Mouse (Mus musculus) cerebellum, adult 2 months (tissue): ENCODE measurements around the gene Gm10024. TPM values are rescaled to one million over a fixed set of nuclear protein-coding genes. Genes with fewer than 3 reads are reported as not detected.
"Not testable (repeated sequence)": the region's sequence is repeated elsewhere in the genome, so short reads cannot be mapped to it uniquely, and the experiment has no call there.

ENCODE experiments used
- DNase-seq, 2 experiments: peaks; one replicate each; pipeline ENCODE4 v3.0.0; 2021
- H3K27ac ChIP-seq: fragments of 200-500 bp; 2 replicates; pipeline ENCODE4 v1.5.1; 2012; ENCODE audit warnings: low read length, control low read depth, inconsistent platforms; ENCODE audit not compliant: insufficient read depth
- H3K27me3 ChIP-seq: fragments of 200-500 bp; 2 replicates; pipeline ENCODE4 v1.6.1; 2012; ENCODE audit warnings: inconsistent platforms, mild to moderate bottlenecking, low read length, moderate library complexity; ENCODE audit not compliant: control insufficient read depth, insufficient read depth
- H3K4me1 ChIP-seq: fragments of 200-500 bp; 2 replicates; pipeline ENCODE4 v1.6.1; 2011; ENCODE audit warnings: low read length; ENCODE audit not compliant: control insufficient read depth, insufficient read depth
- H3K4me3 ChIP-seq: fragments of 200-500 bp; replicated peaks from 2 replicates; pipeline ENCODE3; 2011; ENCODE audit warnings: mild to moderate bottlenecking, low read depth, low read length, control low read depth; ENCODE audit not compliant: insufficient read depth
- CTCF ChIP-seq: fragments of 200-500 bp; IDR thresholded peaks from 2 replicates; pipeline ENCODE4 v1.5.1; 2011; ENCODE audit warnings: low read depth, mild to moderate bottlenecking, control low read depth, low read length, moderate library complexity, borderline replicate concordance; ENCODE audit not compliant: insufficient read depth
- POLR2A ChIP-seq: fragments of 200-500 bp; IDR thresholded peaks from 2 replicates; pipeline ENCODE4 v1.6.1; 2011; ENCODE audit warnings: low read length, control low read depth, borderline replicate concordance; ENCODE audit not compliant: insufficient read depth
- WGBS: fragments of 180-500 bp; shearing (Covaris S2); methylation state at CpG from one replicate; pipeline ENCODE4 v1.1.7; 2018; 5-methylcytosine and 5-hydroxymethylcytosine counted together
- polyA plus RNA-seq: library from polyadenylated mRNA; depleted of rRNA; stranded (reverse); fragments of >200 nt; gene quantifications from 2 replicates; pipeline ENCODE4 v1.2.3, GENCODE M21; 2012

Gene Gm10024
- polyA plus RNA-seq, 1 experiment = not detected

GRCm38 (mm10) chr10:77684181-77684580, 27.1 kb upstream of the Gm10024 start:
- no peak overlapping the region for H3K27ac ChIP-seq
- H3K27me3 ChIP-seq = 0 out of 2 replicates have a peak, but pooled peaks cover 2% of the 10 kb centered on the region
- TF ChIP-seq CTCF (no peak), POLR2A (no peak)
- WGBS = 45% methylated on average over 8 of the region's 8 CpGs
- H3K4me1 ChIP-seq = no peaks in the 10 kb centered on the region
- DNase-seq = no peak
- no peak overlapping the region for H3K4me3 ChIP-seq

- WGBS = 10% methylated on average over 22 of the region's 22 CpGs
- Histone ChIP-seq H3K4me3 (no peak within 1 kb of the TSS), H3K27ac (no peak within 1 kb of the TSS), H3K4me1 (no peaks in the 10 kb centered on the region), H3K27me3 (0 out of 2 replicates have a peak, but pooled peaks cover 2% of the 10 kb centered on the region)
- TF ChIP-seq CTCF = no peak
- no peak for TF ChIP-seq POLR2A
- DNase-seq = no peak
These were observed 25.2 kb upstream of the Gm10024 start, which contains the start of gene Tspear for GRCm38 (mm10) chr10:77685895-77686664. Gene Tspear (plus strand): TSS chr10:77686569.

GRCm38 (mm10) chr10:77687021-77687420, 24.2 kb upstream of the Gm10024 start:
- H3K27me3 ChIP-seq = 0 out of 2 replicates have a peak, but pooled peaks cover 2% of the 10 kb centered on the region
- WGBS = 61% methylated on average over 10 of the region's 10 CpGs

GRCm38 (mm10) chr10:77690356-77690807, 20.9 kb upstream of the Gm10024 start, which contains the start of gene Gm19402:
Gene Gm19402 (minus strand): TSS chr10:77690757.
- not testable (repeated sequence) for H3K27ac ChIP-seq, DNase-seq, H3K4me3 ChIP-seq, H3K27me3 ChIP-seq, H3K4me1 ChIP-seq
- 52% methylated on average over 3 of the region's 3 CpGs for WGBS

More at GRCm38 (mm10) chr10:77687021-77687420, 24.2 kb upstream of the Gm10024 start:
- no peak overlapping the region for H3K27ac ChIP-seq
- no peak overlapping the region for H3K4me3 ChIP-seq
- H3K4me1 ChIP-seq = no peaks in the 10 kb centered on the region
- TF ChIP-seq POLR2A = no peak
- no peak for TF ChIP-seq CTCF
- no peak for DNase-seq

- 39% methylated on average over 4 of the region's 4 CpGs for WGBS
- no peak for DNase-seq
- TF ChIP-seq POLR2A (no peak), CTCF (no peak)
These were observed 14.1 kb upstream of the Gm10024 start, which contains the start of gene Gm9508 for GRCm38 (mm10) chr10:77697133-77697532. Gene Gm9508 (minus strand): TSS chr10:77697233.

GRCm38 (mm10) chr10:77706326-77706725, 4.9 kb upstream of the Gm10024 start, which contains the start of gene Gm10272:
Gene Gm10272 (plus strand): TSS chr10:77706626.
- WGBS = 97% methylated on average over 1 of the region's 1 CpGs
- Histone ChIP-seq H3K4me3 (no peak within 1 kb of the TSS), H3K27me3 (no peaks in the 10 kb centered on the region), H3K27ac (no peak within 1 kb of the TSS), H3K4me1 (no peaks in the 10 kb centered on the region)
- no peak for DNase-seq
- TF ChIP-seq POLR2A (no peak), CTCF (no peak)

More at GRCm38 (mm10) chr10:77697133-77697532, 14.1 kb upstream of the Gm10024 start, which contains the start of gene Gm9508:
- Histone ChIP-seq H3K4me3 (no peak within 1 kb of the TSS), H3K4me1 (no peaks in the 10 kb centered on the region), H3K27ac (no peak within 1 kb of the TSS), H3K27me3 (no peaks in the 10 kb centered on the region)

- Histone ChIP-seq H3K27ac (no peak overlapping the region), H3K4me1 (no peaks in the 10 kb centered on the region), H3K4me3 (no peak overlapping the region), H3K27me3 (no peaks in the 10 kb centered on the region)
- no peak for TF ChIP-seq POLR2A
- TF ChIP-seq CTCF = no peak
- WGBS = 85% methylated on average over 3 of the region's 3 CpGs
- no peak for DNase-seq
These were observed 1.4 kb upstream of the Gm10024 start for GRCm38 (mm10) chr10:77709831-77710230.

GRCm38 (mm10) chr10:77713734-77714133, 2.5 kb downstream of the Gm10024 start:
- TF ChIP-seq POLR2A (no peak), CTCF (no peak)
- Histone ChIP-seq H3K27me3 (no peaks in the 10 kb centered on the region), H3K4me1 (no peaks in the 10 kb centered on the region), H3K27ac (no peak overlapping the region), H3K4me3 (no peak overlapping the region)
- DNase-seq = no peak
- 71% methylated on average over 4 of the region's 4 CpGs for WGBS
